In the genomic region with DNA sequence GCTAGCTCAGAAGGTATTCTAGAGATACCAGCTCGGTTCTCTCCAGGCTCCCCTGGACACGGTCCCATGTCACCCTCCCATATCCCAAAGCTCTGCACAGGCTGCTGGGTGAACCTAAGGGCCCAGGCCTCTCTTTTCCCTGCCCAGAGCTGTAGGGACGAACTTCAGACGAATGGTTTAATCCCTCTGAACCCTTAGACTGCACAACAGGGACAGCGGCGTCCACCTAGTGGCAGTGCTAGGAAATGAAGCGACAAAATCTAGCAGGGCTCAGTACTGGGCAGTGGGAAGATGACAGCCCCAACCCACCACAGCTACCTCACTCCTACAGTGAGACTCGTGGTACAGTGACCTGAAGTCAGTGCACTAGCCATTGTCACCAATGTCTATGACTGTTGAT, we compare ENCODE assay signal across 8 mouse cellular contexts. TPM values are rescaled to one million over a fixed set of nuclear protein-coding genes. Genes with fewer than 3 reads are reported as not detected.
DNase-seq lines count a peak whose midpoint lies in the region; ATAC-seq and TF ChIP-seq lines count a peak whose summit lies in the region.

No protein-coding gene starts in this region.

- H3K4me1 ChIP-seq in bone marrow, adult 2 months (ENCODE audit: control insufficient read depth, insufficient read depth, low read length): peaks cover 11% of the 10 kb centered on the region
- peaks cover 60% of the 10 kb centered on the region for H3K4me1 ChIP-seq in forebrain, embryonic 13.5 days
- peaks cover 55% of the 10 kb centered on the region for H3K4me1 ChIP-seq in hindbrain, embryonic 13.5 days (replicated peaks)
- peaks cover 53% of the 10 kb centered on the region for H3K4me1 ChIP-seq in limb, embryonic 10.5 days

- peak overlapping the region; percentile 44 for H3K4me3 ChIP-seq in bone marrow, adult 2 months (replicated peaks; ENCODE audit: control insufficient read depth, low read depth, low read length)
- H3K4me3 ChIP-seq in forebrain, embryonic 13.5 days: peak overlapping the region; percentile 57
- peak overlapping the region; percentile 59; the same call in 1 of the 2 replicates for H3K4me3 ChIP-seq in hindbrain, embryonic 13.5 days
- peak overlapping the region; percentile 75; the same call in 1 of the 2 replicates for H3K4me3 ChIP-seq in limb, embryonic 10.5 days

- peak; percentile 46 for ATAC-seq in forebrain, embryonic 13.5 days
- ATAC-seq in hindbrain, embryonic 13.5 days (ENCODE audit: low FRiP score): peak; percentile 40
- ATAC-seq in megakaryocyte-erythroid progenitor cell, adult 5-6 weeks (replicated peaks; ENCODE audit: low FRiP score, low TSS enrichment, poor library complexity, severe bottlenecking): peak; percentile 49

- no peak overlapping the region for H3K27ac ChIP-seq in bone marrow, adult 2 months (ENCODE audit: control insufficient read depth, insufficient read depth, low read depth, low read length, poor library complexity)
- H3K27ac ChIP-seq in forebrain, embryonic 13.5 days: peak overlapping the region; percentile 76
- H3K27ac ChIP-seq in hindbrain, embryonic 13.5 days: peak overlapping the region; percentile 30; the same call in 1 of the 2 replicates
- H3K27ac ChIP-seq in limb, embryonic 10.5 days: 0 out of 2 replicates have a peak overlapping the region, but pooled peaks have one; percentile 0

- 10% methylated on average over 8 of the region's 8 CpGs for WGBS in bone marrow, adult 2 months
- 6% methylated on average over 8 of the region's 8 CpGs for WGBS in forebrain, embryonic 13.5 days
- WGBS in hindbrain, embryonic 13.5 days: 11% methylated on average over 8 of the region's 8 CpGs
- WGBS in limb, embryonic 10.5 days: 7% methylated on average over 8 of the region's 8 CpGs

- TF ChIP-seq CTCF in bone marrow, adult 2 months (IDR thresholded peaks at IDR 0.05; ENCODE audit: control insufficient read depth, insufficient read depth, low read length): peak; percentile 90

- H3K9me3 ChIP-seq in forebrain, embryonic 13.5 days (replicated peaks): no peaks in the 10 kb centered on the region
- H3K9me3 ChIP-seq in hindbrain, embryonic 13.5 days: no peaks in the 10 kb centered on the region
- H3K9me3 ChIP-seq in limb, embryonic 10.5 days (replicated peaks): no peaks in the 10 kb centered on the region

- peak overlapping the region; percentile 70 for H3K9ac ChIP-seq in forebrain, embryonic 13.5 days
- H3K9ac ChIP-seq in hindbrain, embryonic 13.5 days: no peak overlapping the region

- intact Hi-C loops in gastrocnemius, postnatal 36 days (cut with DNase I): loop anchor here (1.0 kb wide), 1 partner anchor 40 kb away; no protein-coding TSS in a partner anchor

- H3K36me3 ChIP-seq in forebrain, embryonic 13.5 days (ENCODE audit: poor library complexity, severe bottlenecking): no peaks in the 10 kb centered on the region
- H3K36me3 ChIP-seq in hindbrain, embryonic 13.5 days: no peaks in the 10 kb centered on the region
- no peaks in the 10 kb centered on the region for H3K36me3 ChIP-seq in limb, embryonic 10.5 days

- H3K4me2 ChIP-seq in forebrain, embryonic 13.5 days: peak overlapping the region; percentile 86
- H3K4me2 ChIP-seq in hindbrain, embryonic 13.5 days: peak overlapping the region; percentile 96

- H3K27me3 ChIP-seq in forebrain, embryonic 13.5 days: no peaks in the 10 kb centered on the region
- H3K27me3 ChIP-seq in hindbrain, embryonic 13.5 days: 0 out of 2 replicates have a peak, but pooled peaks cover 4% of the 10 kb centered on the region
- H3K27me3 ChIP-seq in limb, embryonic 10.5 days (ENCODE audit: low read depth, poor library complexity, severe bottlenecking): no peaks in the 10 kb centered on the region

- TF ChIP-seq POLR2A in bone marrow, adult 2 months (IDR thresholded peaks at IDR 0.05; ENCODE audit: borderline replicate concordance, control insufficient read depth, low read depth, low read length): no peak

- DNase-seq in gastrocnemius, adult 18-20 months (ENCODE audit: low spot score): peak; percentile 60
- DNase-seq in gastrocnemius, postnatal 36 days: no peak
- peak; percentile 74 for DNase-seq in limb, embryonic 10.5 days (ENCODE audit: low spot score)
- DNase-seq in right cerebral cortex, postnatal 25 days: peak; percentile 36

RNA-seq across cellular contexts. Expression of gene Akna, which starts 5.5 kb away (rescaled TPM):
- 1 to 10 TPM in 1 of 2 experiments, under 1 TPM in 1; 0.82 to 1.5 TPM for total RNA-seq in gastrocnemius, adult 18-20 months (2021)
- 1 to 10 TPM; 1.4 to 1.5 TPM for total RNA-seq in gastrocnemius, postnatal 36 days (2021)
- 34.5 and 61.0 TPM in 2 replicates for polyA plus RNA-seq in bone marrow, adult 2 months (2011; ENCODE audit: insufficient read depth, insufficient read length, low replicate concordance, missing spikeins)
- 21.7 and 23.1 TPM in 2 replicates for polyA plus RNA-seq in forebrain, embryonic 13.5 days (2015; fragmentation: Nextera tagmentation; extraction: Ambion mirVana)
- 6.0 and 6.2 TPM in 2 replicates for polyA plus RNA-seq in hindbrain, embryonic 13.5 days (2015; fragmentation: Nextera tagmentation; extraction: Ambion mirVana)
- 12.3 and 17.2 TPM in 2 replicates for polyA plus RNA-seq in limb, embryonic 10.5 days (2016; fragmentation: Nextera tagmentation; extraction: Ambion mirVana)
- total RNA-seq in megakaryocyte-erythroid progenitor cell, adult 5-6 weeks (2014; fragmentation: Nextera tagmentation): 29.6 and 30.1 TPM in 2 replicates
- 3.0 and 5.7 TPM in 2 replicates for total RNA-seq in megakaryocyte-erythroid progenitor cell, adult 5-6 weeks (2017)

RNA-seq across cellular contexts. Expression of gene Orm2, which starts 46.4 kb away (rescaled TPM):
- under 1 TPM in 1 of 2 experiments, not detected in 1; 0.47 TPM for total RNA-seq in gastrocnemius, adult 18-20 months (2021)
- total RNA-seq in gastrocnemius, postnatal 36 days (2021): under 1 TPM in 1 of 2 experiments, not detected in 1; 0.36 TPM
- not detected in 2 replicates for polyA plus RNA-seq in bone marrow, adult 2 months (2011; ENCODE audit: insufficient read depth, insufficient read length, low replicate concordance, missing spikeins)
- polyA plus RNA-seq in forebrain, embryonic 13.5 days (2015; fragmentation: Nextera tagmentation; extraction: Ambion mirVana): not detected in 2 replicates
- polyA plus RNA-seq in hindbrain, embryonic 13.5 days (2015; fragmentation: Nextera tagmentation; extraction: Ambion mirVana): not detected in 2 replicates
- polyA plus RNA-seq in limb, embryonic 10.5 days (2016; fragmentation: Nextera tagmentation; extraction: Ambion mirVana): not detected in 2 replicates
- total RNA-seq in megakaryocyte-erythroid progenitor cell, adult 5-6 weeks (2014; fragmentation: Nextera tagmentation): not detected in 2 replicates
- not detected in 2 replicates for total RNA-seq in megakaryocyte-erythroid progenitor cell, adult 5-6 weeks (2017)

RNA-seq across cellular contexts. Expression of gene Orm3, which starts 52.7 kb away (rescaled TPM):
- not detected for total RNA-seq in gastrocnemius, adult 18-20 months (2021)
- total RNA-seq in gastrocnemius, postnatal 36 days (2021): not detected
- not detected in 2 replicates for polyA plus RNA-seq in bone marrow, adult 2 months (2011; ENCODE audit: insufficient read depth, insufficient read length, low replicate concordance, missing spikeins)
- not detected in 2 replicates for polyA plus RNA-seq in forebrain, embryonic 13.5 days (2015; fragmentation: Nextera tagmentation; extraction: Ambion mirVana)
- polyA plus RNA-seq in hindbrain, embryonic 13.5 days (2015; fragmentation: Nextera tagmentation; extraction: Ambion mirVana): not detected in 2 replicates
- not detected in 2 replicates for polyA plus RNA-seq in limb, embryonic 10.5 days (2016; fragmentation: Nextera tagmentation; extraction: Ambion mirVana)
- not detected in 2 replicates for total RNA-seq in megakaryocyte-erythroid progenitor cell, adult 5-6 weeks (2014; fragmentation: Nextera tagmentation)
- total RNA-seq in megakaryocyte-erythroid progenitor cell, adult 5-6 weeks (2017): not detected in 2 replicates

Comparison
In these comparisons a context has a peak if more than half of its experiments do, and no peak if none do; other contexts are left out.
1. DNase-seq: peak in gastrocnemius, adult 18-20 months (single experiment), limb, embryonic 10.5 days (single experiment) and right cerebral cortex, postnatal 25 days (single experiment); none in gastrocnemius, postnatal 36 days (0 of 2).
2. Peak in every context shown above with its lines, with median percentiles within 50 percentile points of each other: H3K4me3 ChIP-seq and ATAC-seq.